In the genomic region with DNA sequence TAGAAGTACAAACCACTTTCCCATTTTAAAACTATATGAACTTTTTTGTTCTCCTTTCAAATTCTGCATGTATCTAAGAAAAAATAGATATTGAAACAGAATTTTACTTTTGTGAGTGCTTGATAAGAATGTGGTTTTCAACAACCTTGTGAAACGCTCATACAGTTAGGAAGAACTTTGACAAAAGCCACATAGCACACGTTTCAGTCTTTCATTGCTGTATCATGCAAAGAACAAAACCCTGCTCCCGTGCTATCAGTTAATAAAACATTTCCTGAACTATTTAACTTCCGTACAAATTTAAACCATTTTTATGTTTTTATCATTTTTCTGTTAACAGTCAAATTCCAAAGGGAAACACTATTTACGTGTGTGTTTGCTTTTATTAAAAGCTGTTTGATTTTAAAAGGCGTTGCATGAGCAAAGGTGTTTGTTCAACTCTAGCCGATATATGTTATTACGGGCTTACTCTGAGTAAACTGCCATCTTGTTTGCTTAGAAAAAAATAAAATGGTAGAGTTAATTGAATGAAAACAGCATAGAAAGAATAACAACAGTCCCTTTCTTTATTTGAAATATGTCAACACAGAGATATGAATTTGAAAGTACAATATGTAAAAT, we compare ENCODE assay signal across 29 mouse cellular contexts.
DNase-seq lines count a peak whose midpoint lies in the region; ATAC-seq lines count a peak whose summit lies in the region.
"Had no signal": no experiment of that assay in that cellular context is flagged by ENCODE, and none has a peak within 500 bp of the region (broad histone marks: within the 10 kb centered on the region; RNA-seq: fewer than 3 reads in every experiment).

No protein-coding gene starts in this region.

- peak; percentile 49; the same call in 1 of the 2 replicates for ATAC-seq in liver, embryonic 11.5 days (replicated peaks; ENCODE audit: low FRiP score)
- peak; percentile 81 for ATAC-seq in liver, embryonic 13.5 days (ENCODE audit: low read depth)
- peak; percentile 99 for ATAC-seq in megakaryocyte-erythroid progenitor cell, adult 5-6 weeks (replicated peaks; ENCODE audit: low FRiP score, low TSS enrichment, poor library complexity, severe bottlenecking)
- ATAC-seq: hindbrain, embryonic 16.5 days; intestine, postnatal 0 days; midbrain, embryonic 13.5 days; Patski had no signal

- no peak overlapping the region for H3K27ac ChIP-seq in liver, embryonic 11.5 days (ENCODE audit: low read depth, low read length)
- no peak overlapping the region for H3K27ac ChIP-seq in liver, embryonic 13.5 days
- H3K27ac ChIP-seq: embryonic facial prominence, embryonic 13.5 days; forebrain, embryonic 12.5 days; hindbrain, embryonic 10.5 days; kidney, embryonic 15.5 days; limb, embryonic 13.5 days; macrophage; midbrain, embryonic 13.5 days; neural tube, embryonic 13.5 days had no signal

- no peaks in the 10 kb centered on the region for H3K9me3 ChIP-seq in liver, embryonic 11.5 days (ENCODE audit: control insufficient read depth, low read length)
- H3K9me3 ChIP-seq in liver, embryonic 13.5 days (replicated peaks): no peaks in the 10 kb centered on the region
- H3K9me3 ChIP-seq: embryonic facial prominence, embryonic 13.5 days; forebrain, embryonic 12.5 days; hindbrain, embryonic 10.5 days; kidney, embryonic 15.5 days; limb, embryonic 13.5 days; midbrain, embryonic 13.5 days; neural tube, embryonic 13.5 days had no signal

- no peaks in the 10 kb centered on the region for H3K27me3 ChIP-seq in liver, embryonic 11.5 days (replicated peaks; ENCODE audit: control insufficient read depth, insufficient read depth, low read length)
- no peaks in the 10 kb centered on the region for H3K27me3 ChIP-seq in liver, embryonic 13.5 days
- H3K27me3 ChIP-seq: embryonic facial prominence, embryonic 13.5 days; forebrain, embryonic 12.5 days; kidney, embryonic 15.5 days; limb, embryonic 13.5 days; midbrain, embryonic 13.5 days; neural tube, embryonic 13.5 days; Patski had no signal

- no peak overlapping the region for H3K4me3 ChIP-seq in liver, embryonic 11.5 days (ENCODE audit: low read depth, low read length)
- no peak overlapping the region for H3K4me3 ChIP-seq in liver, embryonic 13.5 days (replicated peaks)
- H3K4me3 ChIP-seq: embryonic facial prominence, embryonic 13.5 days; erythroblast, embryonic 14.5 days; forebrain, embryonic 12.5 days; hindbrain, embryonic 10.5 days; kidney, embryonic 15.5 days; limb, embryonic 13.5 days; midbrain, embryonic 13.5 days; neural tube, embryonic 13.5 days had no signal

- H3K36me3 ChIP-seq in liver, embryonic 11.5 days (ENCODE audit: control insufficient read depth, insufficient read depth, low read length): no peaks in the 10 kb centered on the region
- no peaks in the 10 kb centered on the region for H3K36me3 ChIP-seq in liver, embryonic 13.5 days
- H3K36me3 ChIP-seq: embryonic facial prominence, embryonic 13.5 days; forebrain, embryonic 12.5 days; hindbrain, embryonic 10.5 days; kidney, embryonic 15.5 days; limb, embryonic 13.5 days; midbrain, embryonic 13.5 days; neural tube, embryonic 13.5 days had no signal

- WGBS in liver, embryonic 11.5 days: 70% methylated on average over 8 of the region's 8 CpGs
- WGBS in liver, embryonic 13.5 days (ENCODE audit: insufficient replicate concordance): 37% methylated on average over 8 of the region's 8 CpGs

- no peak for DNase-seq in liver, embryonic 11.5 days (ENCODE audit: low spot score)
- DNase-seq in liver: no peak
- DNase-seq in c-Kit-positive CD71-negative TER-119-negative erythroid progenitor cells, embryonic 14.5 days (ENCODE audit: low read depth): peak; percentile 12
- no peak for DNase-seq in liver, embryonic 13.5 days
- no peak for DNase-seq in urinary bladder, adult 18-20 months (ENCODE audit: low spot score in 2 of 2)
- DNase-seq in gastrocnemius, adult 8-10 months (ENCODE audit: low spot score in 2 of 2): no peak
- DNase-seq in cerebellum, adult 9-10 months: no peak
- DNase-seq: adrenal gland, postnatal 36 days; cerebellum, adult 18-20 months; cerebellum, postnatal 25 days; embryo, embryonic 11 days; heart, adult 11 months; kidney, postnatal 4 days; layer of hippocampus, adult 9-11 months; right cerebral cortex, postnatal 4 days had no signal

- H3K4me2 ChIP-seq in liver, embryonic 11.5 days: no peak overlapping the region
- no peak overlapping the region for H3K4me2 ChIP-seq in liver, embryonic 13.5 days
- H3K4me2 ChIP-seq: embryonic facial prominence, embryonic 13.5 days; forebrain, embryonic 12.5 days; heart, embryonic 11.5 days; kidney, embryonic 15.5 days; limb, embryonic 13.5 days; midbrain, embryonic 13.5 days; neural tube, embryonic 13.5 days had no signal

- H3K9ac ChIP-seq in liver, embryonic 11.5 days (ENCODE audit: low read depth, low read length): no peak overlapping the region
- no peak overlapping the region for H3K9ac ChIP-seq in liver, embryonic 13.5 days
- H3K9ac ChIP-seq: embryonic facial prominence, embryonic 13.5 days; forebrain, embryonic 12.5 days; kidney, embryonic 15.5 days; limb, embryonic 13.5 days; midbrain, embryonic 13.5 days; neural tube, embryonic 13.5 days had no signal

- H3K4me1 ChIP-seq in liver, embryonic 11.5 days (replicated peaks; ENCODE audit: control insufficient read depth, insufficient read depth, low read length): no peaks in the 10 kb centered on the region
- no peaks in the 10 kb centered on the region for H3K4me1 ChIP-seq in liver, embryonic 13.5 days (replicated peaks)
- H3K4me1 ChIP-seq: embryonic facial prominence, embryonic 13.5 days; forebrain, embryonic 12.5 days; kidney, embryonic 15.5 days; limb, embryonic 13.5 days; neural tube, embryonic 13.5 days had no signal

Comparison
In these comparisons a context has a peak if more than half of its experiments do, and no peak if none do; other contexts are left out.
1. ATAC-seq: peak in every context shown above with its lines; median percentile 99 in megakaryocyte-erythroid progenitor cell, adult 5-6 weeks; 81 in liver, embryonic 13.5 days; 49 in liver, embryonic 11.5 days.